In the genomic region with DNA sequence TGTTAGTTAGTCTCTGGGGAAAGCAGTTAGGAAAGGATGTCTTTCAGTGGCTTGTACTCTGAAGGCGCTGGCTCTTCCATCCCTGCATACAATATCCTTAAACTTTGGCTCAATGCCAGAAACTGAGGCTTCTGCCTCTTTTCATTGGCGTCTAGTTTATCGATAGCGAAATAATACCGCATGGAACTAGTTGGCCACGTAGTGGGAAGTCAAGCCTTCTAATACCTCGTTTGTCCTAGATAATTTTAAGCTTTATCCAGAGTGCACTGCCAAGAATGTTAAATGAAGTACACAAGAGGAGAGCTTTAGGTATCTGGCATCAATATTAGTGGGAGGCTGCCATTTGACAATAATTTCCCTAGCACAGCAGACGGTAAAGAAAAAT, we compare ENCODE assay signal across 9 mouse cellular contexts. TPM values are rescaled to one million over a fixed set of nuclear protein-coding genes. Genes with fewer than 3 reads are reported as not detected.
DNase-seq lines count a peak whose midpoint lies in the region; TF ChIP-seq lines count a peak whose summit lies in the region.
"Had no signal": no experiment of that assay in that cellular context is flagged by ENCODE, and none has a peak within 500 bp of the region (broad histone marks: within the 10 kb centered on the region; RNA-seq: fewer than 3 reads in every experiment).

No protein-coding gene starts in this region.

- peak; percentile 48 for DNase-seq in layer of hippocampus, adult 11-12 months (ENCODE audit: low spot score)
- no peak for DNase-seq in layer of hippocampus, adult 9-10 months (ENCODE audit: low spot score)
- no peak for DNase-seq in embryonic facial prominence, embryonic 10.5 days (ENCODE audit: low spot score)
- peak in 1 of 2 experiments; percentile 19 for DNase-seq in left cerebral cortex, adult 2 months (ENCODE audit: extremely low spot score in 1 of 2, low spot score in 2 of 2)
- peak; percentile 25 for DNase-seq in right cerebral cortex, postnatal 25 days
- DNase-seq in urinary bladder, postnatal 14 days (ENCODE audit: low spot score) = no peak
- DNase-seq in thymus, adult 18-20 months = no peak
- no peak for DNase-seq in thymus, postnatal 36 days
- DNase-seq: liver, embryonic 13.5 days had no signal

- peaks cover 25% of the 10 kb centered on the region for H3K4me1 ChIP-seq in embryonic facial prominence, embryonic 10.5 days
- H3K4me1 ChIP-seq: liver, embryonic 13.5 days had no signal

- intact Hi-C loops in left cerebral cortex, adult 2 months (cut with DNase I) = loop anchor here (5.0 kb wide), 1 partner anchor 207 kb away; no protein-coding TSS in a partner anchor

- H3K36me3 ChIP-seq in embryonic facial prominence, embryonic 10.5 days (replicated peaks) = no peaks in the 10 kb centered on the region
- H3K36me3 ChIP-seq: liver, embryonic 13.5 days had no signal

- peak overlapping the region; percentile 76; the same call in 1 of the 2 replicates for H3K4me3 ChIP-seq in embryonic facial prominence, embryonic 10.5 days
- H3K4me3 ChIP-seq in left cerebral cortex, adult 2 months = peak overlapping the region; percentile 88
- H3K4me3 ChIP-seq: liver, embryonic 13.5 days had no signal

- peaks cover 60% of the 10 kb centered on the region for H3K27me3 ChIP-seq in embryonic facial prominence, embryonic 10.5 days (replicated peaks; ENCODE audit: low read depth, poor library complexity, severe bottlenecking)

- no peak overlapping the region for H3K27ac ChIP-seq in embryonic facial prominence, embryonic 10.5 days (replicated peaks)
- peak overlapping the region; percentile 99 for H3K27ac ChIP-seq in left cerebral cortex, adult 2 months
- H3K27ac ChIP-seq: liver, embryonic 13.5 days had no signal

- WGBS in embryonic facial prominence, embryonic 10.5 days = 31% methylated on average over 8 of the region's 8 CpGs

- no peaks in the 10 kb centered on the region for H3K9me3 ChIP-seq in embryonic facial prominence, embryonic 10.5 days
- H3K9me3 ChIP-seq: liver, embryonic 13.5 days had no signal

- no peak for TF ChIP-seq CTCF in left cerebral cortex, adult 2 months (IDR thresholded peaks at IDR 0.05)

RNA-seq across cellular contexts. Expression of gene Negr1, which starts 2.2 kb away (rescaled TPM):
- 2.7 and 3.6 TPM in 2 replicates for polyA plus RNA-seq in embryonic facial prominence, embryonic 10.5 days (2016; fragmentation: Nextera tagmentation; extraction: Ambion mirVana)
- 100 to 1,000 TPM; 206 to 222 TPM for total RNA-seq in left cerebral cortex, adult 2 months (2021)

Comparison
In these comparisons a context has a peak if more than half of its experiments do, and no peak if none do; other contexts are left out.
1. DNase-seq: peak in layer of hippocampus, adult 11-12 months (single experiment) and right cerebral cortex, postnatal 25 days (single experiment); none in layer of hippocampus, adult 9-10 months (single experiment), embryonic facial prominence, embryonic 10.5 days (single experiment), urinary bladder, postnatal 14 days (single experiment), thymus, adult 18-20 months (0 of 2) and thymus, postnatal 36 days (0 of 2).